9 mouse cellular contexts compared by ENCODE assay signal in the genomic region with DNA sequence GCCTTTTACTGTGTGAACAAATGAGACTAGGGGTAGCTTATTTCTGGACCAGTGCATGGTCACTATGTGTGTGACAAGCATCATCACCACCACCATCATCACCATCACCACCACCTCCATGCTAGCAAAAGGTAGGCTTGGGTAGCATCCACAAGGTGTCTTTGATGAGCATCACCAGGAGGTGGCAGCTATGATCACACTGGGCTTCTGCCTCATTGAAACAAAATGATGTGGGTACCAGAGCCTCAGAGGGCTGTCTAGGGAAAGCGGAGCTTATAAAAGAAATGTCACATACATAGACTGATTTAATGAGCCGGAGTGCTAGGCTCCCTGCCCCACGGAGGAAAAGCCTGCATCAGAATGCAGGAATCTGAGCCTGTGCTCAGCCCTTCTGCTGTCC. TPM values are rescaled to one million over a fixed set of nuclear protein-coding genes. Genes with fewer than 3 reads are reported as not detected.
DNase-seq lines count a peak whose midpoint lies in the region; ATAC-seq and TF ChIP-seq lines count a peak whose summit lies in the region.
"Had no signal": no experiment of that assay in that cellular context is flagged by ENCODE, and none has a peak within 500 bp of the region (broad histone marks: within the 10 kb centered on the region; RNA-seq: fewer than 3 reads in every experiment).

No protein-coding gene starts in this region.

- no peak for DNase-seq in lung, embryonic 14.5 days
- DNase-seq in lung, postnatal 25 days (ENCODE audit: low spot score): no peak
- no peak for DNase-seq in liver, postnatal 0 days
- DNase-seq in layer of hippocampus, adult 18-20 months (ENCODE audit: low spot score in 2 of 2): no peak
- no peak for DNase-seq in layer of hippocampus, postnatal 36 days

- TF ChIP-seq CTCF in lung, embryonic 14.5 days (IDR thresholded peaks at IDR 0.05; ENCODE audit: low read depth): 0 out of 2 replicates have a peak, but pooled peaks have one; percentile 14
- TF ChIP-seq CTCF in liver, postnatal 0 days (IDR thresholded peaks at IDR 0.05; ENCODE audit: low read depth): peak; percentile 37

- no peak overlapping the region for H3K9ac ChIP-seq in lung, embryonic 14.5 days
- H3K9ac ChIP-seq in embryonic facial prominence, embryonic 15.5 days: no peak overlapping the region
- peak overlapping the region; percentile 16 for H3K9ac ChIP-seq in liver, postnatal 0 days (replicated peaks)
- H3K9ac ChIP-seq: heart, embryonic 12.5 days had no signal

- H3K4me3 ChIP-seq in erythroblast, embryonic 14.5 days (replicated peaks): peak overlapping the region; percentile 22
- H3K4me3 ChIP-seq in lung, embryonic 14.5 days (ENCODE audit: low read depth, low read length): no peak overlapping the region
- no peak overlapping the region for H3K4me3 ChIP-seq in embryonic facial prominence, embryonic 15.5 days (replicated peaks)
- H3K4me3 ChIP-seq in liver, postnatal 0 days (ENCODE audit: low read depth, low read length): peak overlapping the region; percentile 40
- H3K4me3 ChIP-seq: heart, embryonic 12.5 days had no signal

- no peaks in the 10 kb centered on the region for H3K36me3 ChIP-seq in erythroblast, embryonic 14.5 days (ENCODE audit: control insufficient read depth)
- no peaks in the 10 kb centered on the region for H3K36me3 ChIP-seq in lung, embryonic 14.5 days (ENCODE audit: insufficient read depth)
- H3K36me3 ChIP-seq in embryonic facial prominence, embryonic 15.5 days: no peaks in the 10 kb centered on the region
- no peaks in the 10 kb centered on the region; the same call in 1 of the 2 replicates for H3K36me3 ChIP-seq in liver, postnatal 0 days (replicated peaks; ENCODE audit: insufficient read depth, low read length)
- H3K36me3 ChIP-seq: heart, embryonic 12.5 days had no signal

- no peak for TF ChIP-seq EP300 in liver, postnatal 0 days (IDR thresholded peaks at IDR 0.05; ENCODE audit: low read depth)

- H3K4me1 ChIP-seq in erythroblast, embryonic 14.5 days (ENCODE audit: control insufficient read depth): no peaks in the 10 kb centered on the region; the same call in 1 of the 2 replicates
- H3K4me1 ChIP-seq in lung, embryonic 14.5 days (ENCODE audit: insufficient read depth): peaks cover 5% of the 10 kb centered on the region
- H3K4me1 ChIP-seq in embryonic facial prominence, embryonic 15.5 days: peaks cover 44% of the 10 kb centered on the region
- H3K4me1 ChIP-seq in liver, postnatal 0 days (ENCODE audit: insufficient read depth): peaks cover 7% of the 10 kb centered on the region

- H3K27ac ChIP-seq in lung, embryonic 14.5 days (ENCODE audit: low read depth): no peak overlapping the region
- H3K27ac ChIP-seq in embryonic facial prominence, embryonic 15.5 days (replicated peaks): peak overlapping the region; percentile 68; the same call in 1 of the 2 replicates
- H3K27ac ChIP-seq in liver, postnatal 0 days (ENCODE audit: low read depth): peak overlapping the region; percentile 84

- no peaks in the 10 kb centered on the region for H3K9me3 ChIP-seq in erythroblast, embryonic 14.5 days (ENCODE audit: control insufficient read depth, low read length)
- H3K9me3 ChIP-seq in lung, embryonic 14.5 days (ENCODE audit: low read depth, low read length): no peaks in the 10 kb centered on the region
- no peaks in the 10 kb centered on the region for H3K9me3 ChIP-seq in embryonic facial prominence, embryonic 15.5 days (replicated peaks)
- H3K9me3 ChIP-seq in liver, postnatal 0 days (ENCODE audit: low read length): no peaks in the 10 kb centered on the region
- H3K9me3 ChIP-seq: heart, embryonic 12.5 days had no signal

- peaks cover 7% of the 10 kb centered on the region for H3K27me3 ChIP-seq in erythroblast, embryonic 14.5 days (ENCODE audit: control insufficient read depth)
- H3K27me3 ChIP-seq in lung, embryonic 14.5 days (ENCODE audit: insufficient read depth, low read length): no peaks in the 10 kb centered on the region
- H3K27me3 ChIP-seq in embryonic facial prominence, embryonic 15.5 days: no peaks in the 10 kb centered on the region
- no peaks in the 10 kb centered on the region for H3K27me3 ChIP-seq in liver, postnatal 0 days (ENCODE audit: insufficient read depth, low read length)
- H3K27me3 ChIP-seq: heart, embryonic 12.5 days had no signal

- 66% methylated on average over 3 of the region's 3 CpGs for WGBS in lung, embryonic 14.5 days
- 49% methylated on average over 3 of the region's 3 CpGs for WGBS in embryonic facial prominence, embryonic 15.5 days
- WGBS in liver, postnatal 0 days (ENCODE audit: insufficient replicate concordance): 53% methylated on average over 3 of the region's 3 CpGs

- H3K4me2 ChIP-seq in lung, embryonic 14.5 days: no peak overlapping the region
- no peak overlapping the region for H3K4me2 ChIP-seq in embryonic facial prominence, embryonic 15.5 days (replicated peaks)
- H3K4me2 ChIP-seq in liver, postnatal 0 days (ENCODE audit: low read depth, low read length): peak overlapping the region; percentile 63
- H3K4me2 ChIP-seq: heart, embryonic 12.5 days had no signal

- ATAC-seq in erythroblast, adult 5-6 weeks (replicated peaks; ENCODE audit: low FRiP score, poor library complexity, severe bottlenecking): no peak
- ATAC-seq in lung, embryonic 14.5 days (ENCODE audit: insufficient read depth): no peak
- no peak for ATAC-seq in embryonic facial prominence, embryonic 15.5 days (ENCODE audit: insufficient number of reproducible peaks, low FRiP score, low TSS enrichment, low read depth)
- peak; percentile 31 for ATAC-seq in liver, postnatal 0 days

RNA-seq across cellular contexts. Expression of a gene that starts 31.1 kb away (rescaled TPM):
- 0.11 TPM in 1 of 2 replicates, not detected in the other for polyA plus RNA-seq in erythroblast, embryonic 14.5 days (2012)
- total RNA-seq in erythroblast, adult 5-6 weeks (2015; ENCODE audit: low replicate concordance): not detected in 2 replicates
- total RNA-seq in erythroblast, adult 5-6 weeks (2017; ENCODE audit: low replicate concordance): not detected in 2 replicates
- polyA plus RNA-seq in lung, embryonic 14.5 days (2014; fragmentation: Nextera tagmentation; extraction: Ambion mirVana): 51.9 and 55.8 TPM in 2 replicates
- 69.4 and 73.2 TPM in 2 replicates for polyA plus RNA-seq in embryonic facial prominence, embryonic 15.5 days (2015; fragmentation: Nextera tagmentation; extraction: Ambion mirVana)
- 6.9 and 7.0 TPM in 2 replicates for polyA plus RNA-seq in liver, postnatal 0 days (2015; fragmentation: Nextera tagmentation; extraction: Ambion mirVana)
- 100 to 1,000 TPM; 238 to 245 TPM for total RNA-seq in layer of hippocampus, adult 18-20 months (2021)
- 100 to 1,000 TPM; 239 to 256 TPM for total RNA-seq in layer of hippocampus, postnatal 36 days (2021)

Comparison
In these comparisons a context has a peak if more than half of its experiments do, and no peak if none do; other contexts are left out.
1. H3K4me3 ChIP-seq: peak in erythroblast, embryonic 14.5 days (single experiment) and liver, postnatal 0 days (single experiment); none in lung, embryonic 14.5 days (single experiment) and embryonic facial prominence, embryonic 15.5 days (single experiment).